Mouse (Mus musculus): ENCODE measurements around the gene Angptl8. TPM values are rescaled to one million over a fixed set of nuclear protein-coding genes. Genes with fewer than 3 reads are reported as not detected.
A peak's percentile ranks its signal among the peaks of the same experiment; 100 is the strongest.

Angptl8 gene
- polyA plus RNA-seq, 1 experiment from 2014 or later = 74.6 TPM

- Histone ChIP-seq H3K36me3 (replicated peaks; ENCODE audit: insufficient read depth, low read length) (peaks cover 3% of the 10 kb centered on the region; the same call in 1 of the 2 replicates), H3K9me3 (ENCODE audit: low read length) (no peaks in the 10 kb centered on the region), H3K27ac (ENCODE audit: low read depth) (no peak overlapping the region), H3K27me3 (ENCODE audit: insufficient read depth, low read length) (no peaks in the 10 kb centered on the region), H3K9ac (replicated peaks) (no peak overlapping the region), H3K4me2 (ENCODE audit: low read depth, low read length) (no peak overlapping the region), H3K4me3 (ENCODE audit: low read depth, low read length) (no peak overlapping the region), H3K4me1 (ENCODE audit: insufficient read depth) (0 out of 2 replicates have a peak, but pooled peaks cover 5% of the 10 kb centered on the region)
- ATAC-seq = no peak
- no peak for DNase-seq
- TF ChIP-seq EP300 (IDR thresholded peaks at IDR 0.05; ENCODE audit: low read depth) (no peak), CTCF (IDR thresholded peaks at IDR 0.05; ENCODE audit: low read depth) (no peak)
- 72% methylated on average over 4 of the region's 4 CpGs for WGBS (ENCODE audit: insufficient replicate concordance)
These were observed 17.2 kb upstream of the Angptl8 start for GRCm38 (mm10) chr9:21818125-21818524.

GRCm38 (mm10) chr9:21818561-21818960 lies 16.7 kb upstream of the Angptl8 start:
- H3K9ac ChIP-seq (replicated peaks) = no peak overlapping the region
- H3K27ac ChIP-seq (ENCODE audit: low read depth) = no peak overlapping the region
- DNase-seq (no peak), ATAC-seq (no peak)
- WGBS (ENCODE audit: insufficient replicate concordance) = 83% methylated on average over 6 of the region's 6 CpGs
- H3K36me3 ChIP-seq (replicated peaks; ENCODE audit: insufficient read depth, low read length) = peaks cover 2% of the 10 kb centered on the region; the same call in 1 of the 2 replicates
- no peak overlapping the region for H3K4me3 ChIP-seq (ENCODE audit: low read depth, low read length)
- TF ChIP-seq EP300 (IDR thresholded peaks at IDR 0.05; ENCODE audit: low read depth) (no peak), CTCF (IDR thresholded peaks at IDR 0.05; ENCODE audit: low read depth) (no peak)
- H3K4me2 ChIP-seq (ENCODE audit: low read depth, low read length) = no peak overlapping the region
- H3K27me3 ChIP-seq (ENCODE audit: insufficient read depth, low read length) = no peaks in the 10 kb centered on the region
- H3K9me3 ChIP-seq (ENCODE audit: low read length) = no peaks in the 10 kb centered on the region
- 0 out of 2 replicates have a peak, but pooled peaks cover 5% of the 10 kb centered on the region for H3K4me1 ChIP-seq (ENCODE audit: insufficient read depth)

- Histone ChIP-seq H3K4me2 (ENCODE audit: low read depth, low read length) (no peak overlapping the region), H3K4me1 (ENCODE audit: insufficient read depth) (peaks cover 5% of the 10 kb centered on the region; the same call in 1 of the 2 replicates), H3K9ac (replicated peaks) (no peak overlapping the region), H3K9me3 (ENCODE audit: low read length) (no peaks in the 10 kb centered on the region), H3K27me3 (ENCODE audit: insufficient read depth, low read length) (no peaks in the 10 kb centered on the region), H3K27ac (ENCODE audit: low read depth) (no peak overlapping the region), H3K36me3 (replicated peaks; ENCODE audit: insufficient read depth, low read length) (peaks cover 2% of the 10 kb centered on the region; the same call in 1 of the 2 replicates), H3K4me3 (ENCODE audit: low read depth, low read length) (no peak overlapping the region)
- DNase-seq (no peak), ATAC-seq (no peak)
- 85% methylated on average over 2 of the region's 2 CpGs for WGBS (ENCODE audit: insufficient replicate concordance)
- no peak for TF ChIP-seq EP300 (IDR thresholded peaks at IDR 0.05; ENCODE audit: low read depth)
- TF ChIP-seq CTCF (IDR thresholded peaks at IDR 0.05; ENCODE audit: low read depth) = no peak
These were observed 16.1 kb upstream of the Angptl8 start for GRCm38 (mm10) chr9:21819181-21819729.

GRCm38 (mm10) chr9:21820183-21820582 lies 15.1 kb upstream of the Angptl8 start:
- no peak for TF ChIP-seq EP300 (IDR thresholded peaks at IDR 0.05; ENCODE audit: low read depth)
- no peak for TF ChIP-seq CTCF (IDR thresholded peaks at IDR 0.05; ENCODE audit: low read depth)
- peaks cover 5% of the 10 kb centered on the region; the same call in 1 of the 2 replicates for H3K4me1 ChIP-seq (ENCODE audit: insufficient read depth)
- H3K9me3 ChIP-seq (ENCODE audit: low read length) = no peaks in the 10 kb centered on the region
- H3K27ac ChIP-seq (ENCODE audit: low read depth) = no peak overlapping the region
- WGBS (ENCODE audit: insufficient replicate concordance) = 82% methylated on average over 12 of the region's 12 CpGs
- H3K27me3 ChIP-seq (ENCODE audit: insufficient read depth, low read length) = no peaks in the 10 kb centered on the region
- ATAC-seq = no peak
- no peak overlapping the region for H3K4me3 ChIP-seq (ENCODE audit: low read depth, low read length)
- H3K9ac ChIP-seq (replicated peaks) = no peak overlapping the region
- H3K4me2 ChIP-seq (ENCODE audit: low read depth, low read length) = no peak overlapping the region
- no peak for DNase-seq
- H3K36me3 ChIP-seq (replicated peaks; ENCODE audit: insufficient read depth, low read length) = 0 out of 2 replicates have a peak, but pooled peaks cover 2% of the 10 kb centered on the region

- Histone ChIP-seq H3K9me3 (ENCODE audit: low read length) (no peaks in the 10 kb centered on the region), H3K9ac (replicated peaks) (no peak overlapping the region), H3K27me3 (ENCODE audit: insufficient read depth, low read length) (no peaks in the 10 kb centered on the region), H3K4me3 (ENCODE audit: low read depth, low read length) (no peak overlapping the region), H3K27ac (ENCODE audit: low read depth) (peak overlapping the region; percentile 55), H3K36me3 (replicated peaks; ENCODE audit: insufficient read depth, low read length) (0 out of 2 replicates have a peak, but pooled peaks cover 2% of the 10 kb centered on the region), H3K4me2 (ENCODE audit: low read depth, low read length) (no peak overlapping the region), H3K4me1 (ENCODE audit: insufficient read depth) (peaks cover 5% of the 10 kb centered on the region; the same call in 1 of the 2 replicates)
- ATAC-seq = peak; percentile 75
- DNase-seq = no peak
- WGBS (ENCODE audit: insufficient replicate concordance) = 71% methylated on average over 6 of the region's 6 CpGs
- TF ChIP-seq EP300 (IDR thresholded peaks at IDR 0.05; ENCODE audit: low read depth) (no peak; the same call in 1 of the 2 replicates), CTCF (IDR thresholded peaks at IDR 0.05; ENCODE audit: low read depth) (no peak)
These were observed 12.6 kb upstream of the Angptl8 start for GRCm38 (mm10) chr9:21822686-21823085.

GRCm38 (mm10) chr9:21823957-21824356 lies 11.4 kb upstream of the Angptl8 start:
- Histone ChIP-seq H3K4me2 (ENCODE audit: low read depth, low read length) (no peak overlapping the region), H3K27ac (ENCODE audit: low read depth) (no peak overlapping the region), H3K9ac (replicated peaks) (no peak overlapping the region), H3K27me3 (ENCODE audit: insufficient read depth, low read length) (no peaks in the 10 kb centered on the region), H3K4me3 (ENCODE audit: low read depth, low read length) (no peak overlapping the region), H3K4me1 (ENCODE audit: insufficient read depth) (peaks cover 5% of the 10 kb centered on the region; the same call in 1 of the 2 replicates), H3K9me3 (ENCODE audit: low read length) (no peaks in the 10 kb centered on the region), H3K36me3 (replicated peaks; ENCODE audit: insufficient read depth, low read length) (peaks cover 2% of the 10 kb centered on the region; the same call in 1 of the 2 replicates)
- WGBS (ENCODE audit: insufficient replicate concordance) = 59% methylated on average over 4 of the region's 4 CpGs
- no peak for DNase-seq
- TF ChIP-seq CTCF (IDR thresholded peaks at IDR 0.05; ENCODE audit: low read depth) (no peak), EP300 (IDR thresholded peaks at IDR 0.05; ENCODE audit: low read depth) (no peak)
- ATAC-seq = no peak

Data from liver, postnatal 0 days (tissue).